In the genomic region with DNA sequence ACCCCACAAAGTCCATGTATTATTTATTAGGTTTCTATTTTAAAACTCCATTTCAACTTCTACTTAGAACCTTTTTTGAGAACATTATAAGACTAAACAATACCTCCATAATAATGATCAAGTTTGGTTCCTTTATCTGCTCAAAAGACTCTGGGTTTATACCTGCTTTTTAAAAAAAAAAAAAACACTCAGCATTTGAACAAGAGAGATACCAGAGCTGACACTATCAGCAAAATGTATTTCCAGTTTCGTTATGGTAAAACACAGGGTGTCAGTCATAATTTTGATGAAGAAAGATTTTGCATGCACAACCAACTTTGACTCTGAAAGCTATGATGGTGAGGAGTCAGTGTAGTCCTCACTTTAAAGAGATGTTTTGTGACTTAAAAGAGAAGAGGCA, we compare ENCODE assay signal across 19 mouse cellular contexts. TPM values are rescaled to one million over a fixed set of nuclear protein-coding genes. Genes with fewer than 3 reads are reported as not detected.
DNase-seq lines count a peak whose midpoint lies in the region; TF ChIP-seq lines count a peak whose summit lies in the region.
"Had no signal": no experiment of that assay in that cellular context is flagged by ENCODE, and none has a peak within 500 bp of the region (broad histone marks: within the 10 kb centered on the region; RNA-seq: fewer than 3 reads in every experiment).

No protein-coding gene starts in this region.

- peaks cover 32 to 35% of the 10 kb centered on the region in 2 experiments for H3K4me1 ChIP-seq in MEL (ENCODE audit: control insufficient read depth in 1 of 2, insufficient read depth in 2 of 2, low read length in 2 of 2)

- H3K79me2 ChIP-seq in MEL (ENCODE audit: control insufficient read depth, insufficient read depth, low read length, poor library complexity) = peaks cover 10% of the 10 kb centered on the region

- H3K27ac ChIP-seq in MEL (ENCODE audit: control insufficient read depth, low read depth, low read length) = peak overlapping the region; percentile 55

- no peak for TF ChIP-seq POLR2A in MEL (IDR thresholded peaks at IDR 0.05; ENCODE audit: control insufficient read depth in 1 of 2, insufficient read depth in 1 of 2, low read depth in 1 of 2, low read length in 2 of 2, poor library complexity in 1 of 2)

- DNase-seq in MEL (ENCODE audit: low read depth, low spot score) = no peak
- DNase-seq in kidney, postnatal 10 days = no peak
- DNase-seq: adrenal gland, adult 2 months; adrenal gland, adult 8-10 months; adrenal gland, postnatal 10 days; adrenal gland, postnatal 14 days; adrenal gland, postnatal 25 days; adrenal gland, postnatal 36 days; B cell, adult 2 months; cerebellum, adult 11 months; cerebellum, adult 11-12 months; cerebellum, adult 18-20 months; cerebellum, adult 2 months; cerebellum, adult 8-10 months had no signal

- TF ChIP-seq EP300 in MEL (IDR thresholded peaks at IDR 0.05; ENCODE audit: low read depth in 1 of 2, low read length in 2 of 2) = peak; percentile 28 to 32; a peak in 2 of 4 replicates

- no peak overlapping the region for H3K9ac ChIP-seq in MEL (ENCODE audit: control insufficient read depth, low read depth, low read length, poor library complexity, severe bottlenecking)

- H3K9me3 ChIP-seq in MEL (replicated peaks; ENCODE audit: insufficient read depth, low read length) = no peaks in the 10 kb centered on the region

- no peak overlapping the region for H3K4me3 ChIP-seq in MEL (ENCODE audit: control insufficient read depth in 1 of 2, insufficient read depth in 1 of 2, low read depth in 2 of 2, low read length in 2 of 2)

- no peaks in the 10 kb centered on the region for H3K27me3 ChIP-seq in MEL (ENCODE audit: control insufficient read depth in 1 of 2, insufficient read depth in 2 of 2, low read length in 2 of 2)
- H3K27me3 ChIP-seq: CH12.LX, Patski had no signal

- TF ChIP-seq CTCF in MEL (IDR thresholded peaks at IDR 0.05 in 2 of 3, conservative IDR thresholded peaks at IDR 0.05 in 1 of 3; ENCODE audit: control insufficient read depth in 1 of 3, insufficient read depth in 1 of 3, low read depth in 2 of 3, low read length in 3 of 3, poor library complexity in 1 of 3, severe bottlenecking in 1 of 3) = no peak

- peaks cover 10 to 45% of the 10 kb centered on the region in 2 experiments for H3K36me3 ChIP-seq in MEL (ENCODE audit: control insufficient read depth in 1 of 2, insufficient read depth in 2 of 2, low read length in 2 of 2)
- H3K36me3 ChIP-seq: G1E had no signal

- TF ChIP-seq RAD21 in MEL (IDR thresholded peaks at IDR 0.05; ENCODE audit: low read depth, low read length) = no peak

TF ChIP-seq in MEL, 35 proteins besides CTCF, POLR2A, EP300 and RAD21:
- no peak for TF ChIP-seq POLR2AphosphoS2 (IDR thresholded peaks at IDR 0.05; ENCODE audit: low read length)
- TF ChIP-seq MXI1 (IDR thresholded peaks at IDR 0.05; ENCODE audit: low read depth, low read length) = peak; percentile 54; the same call in 1 of the 2 replicates
- TF ChIP-seq CHD1 (IDR thresholded peaks at IDR 0.05; ENCODE audit: low read depth, low read length) = no peak
- no peak for TF ChIP-seq RCOR1 (IDR thresholded peaks at IDR 0.05; ENCODE audit: low read depth, low read length)
- TF ChIP-seq GATA1 (IDR thresholded peaks at IDR 0.05; ENCODE audit: low read depth, low read length) = no peak; the same call in 1 of the 2 replicates
- peak; percentile 87 for TF ChIP-seq ZNF384 (IDR thresholded peaks at IDR 0.05; ENCODE audit: low read depth, low read length)
- no peak for TF ChIP-seq SMC3 (IDR thresholded peaks at IDR 0.05; ENCODE audit: low read depth, low read length)
- TF ChIP-seq ETS1 (IDR thresholded peaks at IDR 0.05; ENCODE audit: low read depth, low read length) = 0 out of 2 replicates have a peak, but pooled peaks have one; percentile 41
- no peak for TF ChIP-seq JUND (IDR thresholded peaks at IDR 0.05; ENCODE audit: low read depth, low read length)
- no peak for TF ChIP-seq SIN3A (IDR thresholded peaks at IDR 0.05; ENCODE audit: low read length)

RNA-seq across cellular contexts. Expression of gene Myo1d, which starts 28.7 kb away (rescaled TPM):
- 15.9 and 20.2 TPM in 2 replicates for total RNA-seq in MEL (2012; rRNA removed)
- polyA plus RNA-seq in MEL (2012; ENCODE audit: insufficient read depth in 1 of 2, insufficient read length in 2 of 2, low read depth in 1 of 2, low replicate concordance in 2 of 2, missing spikeins in 1 of 2) = 10 to 100 TPM; 41.7 to 81.1 TPM
- total RNA-seq: G1E had no signal
- polyA plus RNA-seq: G1E had no signal

RNA-seq across cellular contexts. Expression of gene Tmem98, which starts 58.8 kb away (rescaled TPM):
- total RNA-seq in MEL (2012; rRNA removed) = 21.5 and 23.3 TPM in 2 replicates
- 10 to 100 TPM in 1 of 2 experiments, not detected in 1; 33.5 TPM for polyA plus RNA-seq in MEL (2012; ENCODE audit: insufficient read depth in 1 of 2, insufficient read length in 2 of 2, low read depth in 1 of 2, low replicate concordance in 2 of 2, missing spikeins in 1 of 2)
- total RNA-seq: G1E had no signal
- polyA plus RNA-seq: activated CD4-positive, CD25-positive, alpha-beta regulatory T cell, adult 4 months; CD4-positive, CD25-positive, alpha-beta regulatory T cell, adult 4 months; G1E had no signal
